Mouse (Mus musculus): ENCODE data around the gene Tex16. TPM values are rescaled to one million over a fixed set of nuclear protein-coding genes. Genes with fewer than 3 reads are reported as not detected.

Gene Tex16
- 1 to 10 TPM in 1 of 2 experiments, under 1 TPM in 1; 0.99 to 2.4 TPM for total RNA-seq (2021)
- long read RNA-seq, experiment 1 = 0 reads
- long read RNA-seq, experiment 2 = 0 reads

DNA sequence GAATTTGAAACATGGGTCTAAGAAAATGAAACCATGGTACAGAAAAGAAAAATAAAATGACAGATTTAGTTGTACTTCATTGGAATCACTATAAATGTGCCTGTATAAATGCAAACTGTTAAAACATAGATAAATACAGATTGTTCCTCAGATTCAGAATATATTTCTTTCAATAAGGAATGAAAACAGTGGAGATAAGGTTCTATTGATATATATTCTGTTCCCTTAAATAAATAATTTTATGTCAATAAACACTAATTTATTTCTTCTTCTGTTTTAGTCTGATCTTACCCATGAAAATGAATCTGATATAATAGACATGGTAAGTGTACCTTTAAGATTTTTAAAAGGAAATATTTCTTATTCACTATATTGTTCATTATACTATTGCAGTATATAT lies at the start of gene Tex16:
Gene Tex16 (plus strand): TSS at position 301 of the 400 bp plus-strand sequence.
- DNase-seq (ENCODE audit: low spot score in 2 of 2) = no peak

DNA sequence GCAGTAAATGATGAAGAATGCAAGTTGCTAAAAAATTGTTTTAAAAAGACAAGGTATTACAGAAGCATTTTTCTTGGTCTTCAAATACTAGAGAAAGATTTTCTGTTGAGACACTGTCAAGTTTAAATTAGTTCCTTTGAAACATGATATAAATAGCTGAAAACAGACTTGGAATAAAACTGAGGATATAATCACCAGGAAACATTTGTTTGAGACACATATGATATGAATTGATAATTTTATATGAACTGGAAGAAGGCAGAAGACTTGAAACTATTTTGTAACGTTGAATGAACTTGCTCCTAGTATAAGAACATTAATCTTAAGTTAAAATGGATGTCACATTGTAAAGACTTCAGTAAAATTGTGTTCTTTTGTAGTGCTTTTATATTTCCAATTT lies 11.1 kb upstream of the Tex16 start:
- no peak for DNase-seq (ENCODE audit: low spot score in 2 of 2)

Other genes with a start within 250 kb of the Tex16 start
- gene Gm45194, start 119.6 kb upstream of the Tex16 start, total RNA-seq (2021) = 1 to 10 TPM; 3.9 to 4.4 TPM
- 1 to 10 TPM; 1.6 to 2.0 TPM for gene 4933403O08Rik, start 228.0 kb downstream of the Tex16 start, total RNA-seq (2021)